Mouse (Mus musculus) spleen, adult 2 months (tissue): ENCODE results near the gene Gm13285.
"Not testable (repeated sequence)": the region's sequence is repeated elsewhere in the genome, so short reads cannot be mapped to it uniquely, and the experiment has no call there.

Source experiments
- CTCF ChIP-seq: fragments of 200-500 bp; IDR thresholded peaks from 2 replicates; pipeline ENCODE4 v1.5.1; 2011; ENCODE audit warnings: mild to moderate bottlenecking, inconsistent platforms; ENCODE audit not compliant: insufficient read depth, insufficient read length, insufficient replicate concordance; ENCODE audit errors: extremely low read depth
- POLR2A ChIP-seq: fragments of 200-500 bp; IDR thresholded peaks from 2 replicates; pipeline ENCODE4 v1.6.1; 2011; ENCODE audit warnings: low read depth, low read length, inconsistent platforms

DNA sequence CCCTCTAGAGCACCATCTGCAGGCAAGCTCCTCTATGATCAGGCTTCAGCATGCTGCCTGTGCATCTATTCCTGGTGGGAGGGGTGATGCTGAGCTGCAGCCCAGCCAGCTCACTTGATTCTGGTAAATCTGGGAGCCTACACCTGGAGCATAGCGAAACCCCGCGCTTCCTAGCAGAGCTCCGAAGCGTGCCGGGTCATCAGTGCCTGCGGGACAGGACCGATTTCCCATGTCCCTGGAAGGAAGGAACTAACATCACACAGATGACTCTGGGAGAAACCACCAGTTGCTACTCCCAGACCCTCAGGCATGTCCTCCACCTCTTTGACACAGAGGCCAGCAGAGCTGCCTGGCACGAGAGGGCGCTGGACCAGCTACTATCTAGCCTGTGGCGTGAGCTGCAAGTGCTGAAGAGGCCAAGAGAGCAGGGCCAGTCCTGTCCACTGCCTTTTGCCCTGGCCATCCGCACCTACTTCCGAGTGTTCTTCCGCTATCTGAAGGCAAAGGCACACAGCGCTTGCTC, 44.6 kb upstream of the Gm13285 start, which contains the start of gene Gm13271:
- not testable (repeated sequence) for TF ChIP-seq CTCF, POLR2A
